21 mouse cellular contexts compared by ENCODE assay signal in genomic region chr10:24108236-24108635, GRCm38 (mm10). TPM values are rescaled to one million over a fixed set of nuclear protein-coding genes. Genes with fewer than 3 reads are reported as not detected.
A peak's percentile ranks its signal among the peaks of the same experiment; 100 is the strongest.
DNase-seq lines count a peak whose midpoint lies in the region; ATAC-seq and TF ChIP-seq lines count a peak whose summit lies in the region.
"Had no signal": no experiment of that assay in that cellular context is flagged by ENCODE, and none has a peak within 500 bp of the region (broad histone marks: within the 10 kb centered on the region; RNA-seq: fewer than 3 reads in every experiment).

No protein-coding gene starts in this region.

- peak overlapping the region; percentile 59 for H3K27ac ChIP-seq in intestine, embryonic 15.5 days
- peak overlapping the region; percentile 80 for H3K27ac ChIP-seq in intestine, postnatal 0 days (ENCODE audit: low read depth, low read length)
- H3K27ac ChIP-seq: embryonic facial prominence, embryonic 10.5 days; forebrain, embryonic 13.5 days; gastrocnemius, adult 2 months; heart, embryonic 13.5 days; hindbrain, embryonic 15.5 days had no signal

- TF ChIP-seq CTCF in intestine, postnatal 0 days (IDR thresholded peaks at IDR 0.05; ENCODE audit: low read depth) = no peak

- no peak overlapping the region for H3K4me2 ChIP-seq in intestine, embryonic 15.5 days (replicated peaks)
- peak overlapping the region; percentile 24; the same call in 1 of the 2 replicates for H3K4me2 ChIP-seq in intestine, postnatal 0 days (replicated peaks; ENCODE audit: low read depth)
- H3K4me2 ChIP-seq: forebrain, embryonic 13.5 days; heart, embryonic 13.5 days; hindbrain, embryonic 15.5 days had no signal

- 0 out of 2 replicates have a peak, but pooled peaks cover 3% of the 10 kb centered on the region for H3K4me1 ChIP-seq in intestine, embryonic 15.5 days (replicated peaks)
- H3K4me1 ChIP-seq in intestine, postnatal 0 days (replicated peaks; ENCODE audit: control insufficient read depth, insufficient read depth, low read length) = 0 out of 2 replicates have a peak, but pooled peaks cover 3% of the 10 kb centered on the region
- H3K4me1 ChIP-seq: forebrain, embryonic 13.5 days; heart, embryonic 13.5 days; hindbrain, embryonic 15.5 days had no signal

- H3K4me3 ChIP-seq in intestine, embryonic 15.5 days (replicated peaks) = no peak overlapping the region
- no peak overlapping the region for H3K4me3 ChIP-seq in intestine, postnatal 0 days (ENCODE audit: low read depth, low read length)
- H3K4me3 ChIP-seq: embryonic facial prominence, embryonic 10.5 days; forebrain, embryonic 13.5 days; gastrocnemius, adult 2 months; heart, embryonic 13.5 days; hindbrain, embryonic 15.5 days had no signal

- H3K9ac ChIP-seq in intestine, embryonic 15.5 days = no peak overlapping the region
- H3K9ac ChIP-seq in intestine, postnatal 0 days (ENCODE audit: low read depth, low read length) = no peak overlapping the region
- H3K9ac ChIP-seq: forebrain, embryonic 13.5 days; heart, embryonic 13.5 days; hindbrain, embryonic 15.5 days had no signal

- no peaks in the 10 kb centered on the region for H3K9me3 ChIP-seq in intestine, embryonic 15.5 days
- no peaks in the 10 kb centered on the region for H3K9me3 ChIP-seq in intestine, postnatal 0 days (ENCODE audit: control insufficient read depth)
- H3K9me3 ChIP-seq: embryonic facial prominence, embryonic 10.5 days; forebrain, embryonic 13.5 days; heart, embryonic 13.5 days; hindbrain, embryonic 15.5 days had no signal

- 55% methylated on average over 3 of the region's 3 CpGs for WGBS in intestine, embryonic 15.5 days
- 36% methylated on average over 3 of the region's 3 CpGs for WGBS in intestine, postnatal 0 days

- DNase-seq in kidney, adult 9 months = peak; percentile 60
- no peak for DNase-seq in kidney, postnatal 4 days
- no peak for DNase-seq in layer of hippocampus, postnatal 36 days
- no peak for DNase-seq in heart, adult 8-10 months (ENCODE audit: low spot score)
- DNase-seq: adrenal gland, adult 2 months; adrenal gland, postnatal 25 days; cerebellum, adult 18-20 months; gastrocnemius, adult 2 months; gastrocnemius, postnatal 25 days; heart, postnatal 36 days had no signal

- H3K36me3 ChIP-seq in intestine, embryonic 15.5 days = no peaks in the 10 kb centered on the region
- H3K36me3 ChIP-seq in intestine, postnatal 0 days (ENCODE audit: control insufficient read depth, insufficient read depth) = no peaks in the 10 kb centered on the region
- H3K36me3 ChIP-seq: embryonic facial prominence, embryonic 10.5 days; heart, embryonic 13.5 days; hindbrain, embryonic 15.5 days had no signal

- peak; percentile 92 for ATAC-seq in intestine, embryonic 15.5 days
- ATAC-seq in intestine, postnatal 0 days = peak; percentile 87
- ATAC-seq: forebrain, embryonic 13.5 days had no signal

- no peaks in the 10 kb centered on the region for H3K27me3 ChIP-seq in intestine, embryonic 15.5 days (replicated peaks)
- no peaks in the 10 kb centered on the region for H3K27me3 ChIP-seq in intestine, postnatal 0 days (replicated peaks; ENCODE audit: control insufficient read depth, insufficient read depth, low read length)
- H3K27me3 ChIP-seq: forebrain, embryonic 13.5 days; heart, embryonic 13.5 days; hindbrain, embryonic 15.5 days had no signal

RNA-seq across cellular contexts. Expression of gene Taar9, which starts 1.1 kb away (rescaled TPM):
- polyA plus RNA-seq in intestine, embryonic 15.5 days (2015; fragmentation: Nextera tagmentation; extraction: Ambion mirVana) = not detected in 2 replicates
- not detected in 2 replicates for polyA plus RNA-seq in intestine, postnatal 0 days (2015; fragmentation: Nextera tagmentation; extraction: Ambion mirVana)
- total RNA-seq in layer of hippocampus, postnatal 36 days (2021) = not detected
- not detected for total RNA-seq in heart, adult 8-10 months (2022)
- total RNA-seq: adrenal gland, adult 2 months; adrenal gland, postnatal 25 days; ES-E14; gastrocnemius, adult 2 months; gastrocnemius, postnatal 25 days; granulocyte monocyte progenitor cell, adult 5-6 weeks; heart, postnatal 36 days had no signal
- polyA plus RNA-seq: adrenal gland, adult 2 months; embryonic facial prominence, embryonic 10.5 days; embryonic facial prominence, embryonic 14.5 days; forebrain, embryonic 13.5 days; heart, embryonic 13.5 days; heart, postnatal 0 days; hindbrain, embryonic 11.5 days; hindbrain, embryonic 15.5 days had no signal

RNA-seq across cellular contexts. Expression of gene Taar8c, which starts 6.5 kb away (rescaled TPM):
- polyA plus RNA-seq in intestine, embryonic 15.5 days (2015; fragmentation: Nextera tagmentation; extraction: Ambion mirVana) = not detected in 2 replicates
- not detected in 2 replicates for polyA plus RNA-seq in intestine, postnatal 0 days (2015; fragmentation: Nextera tagmentation; extraction: Ambion mirVana)
- total RNA-seq in layer of hippocampus, postnatal 36 days (2021) = not detected
- total RNA-seq in heart, adult 8-10 months (2022) = not detected
- total RNA-seq: adrenal gland, adult 2 months; adrenal gland, postnatal 25 days; ES-E14; gastrocnemius, adult 2 months; gastrocnemius, postnatal 25 days; granulocyte monocyte progenitor cell, adult 5-6 weeks; heart, postnatal 36 days had no signal
- polyA plus RNA-seq: adrenal gland, adult 2 months; embryonic facial prominence, embryonic 10.5 days; embryonic facial prominence, embryonic 14.5 days; forebrain, embryonic 13.5 days; heart, embryonic 13.5 days; heart, postnatal 0 days; hindbrain, embryonic 11.5 days; hindbrain, embryonic 15.5 days had no signal

RNA-seq across cellular contexts. Expression of gene Taar8b, which starts 16.1 kb away (rescaled TPM):
- polyA plus RNA-seq in intestine, embryonic 15.5 days (2015; fragmentation: Nextera tagmentation; extraction: Ambion mirVana) = not detected in 2 replicates
- polyA plus RNA-seq in intestine, postnatal 0 days (2015; fragmentation: Nextera tagmentation; extraction: Ambion mirVana) = not detected in 2 replicates
- total RNA-seq in layer of hippocampus, postnatal 36 days (2021) = not detected
- not detected for total RNA-seq in heart, adult 8-10 months (2022)
- total RNA-seq: adrenal gland, adult 2 months; adrenal gland, postnatal 25 days; ES-E14; gastrocnemius, adult 2 months; gastrocnemius, postnatal 25 days; granulocyte monocyte progenitor cell, adult 5-6 weeks; heart, postnatal 36 days had no signal
- polyA plus RNA-seq: adrenal gland, adult 2 months; embryonic facial prominence, embryonic 10.5 days; embryonic facial prominence, embryonic 14.5 days; forebrain, embryonic 13.5 days; heart, embryonic 13.5 days; heart, postnatal 0 days; hindbrain, embryonic 11.5 days; hindbrain, embryonic 15.5 days had no signal

RNA-seq across cellular contexts. Expression of gene Taar8a, which starts 31.9 kb away (rescaled TPM):
- polyA plus RNA-seq in intestine, embryonic 15.5 days (2015; fragmentation: Nextera tagmentation; extraction: Ambion mirVana) = not detected in 2 replicates
- polyA plus RNA-seq in intestine, postnatal 0 days (2015; fragmentation: Nextera tagmentation; extraction: Ambion mirVana) = not detected in 2 replicates
- not detected for total RNA-seq in layer of hippocampus, postnatal 36 days (2021)
- not detected for total RNA-seq in heart, adult 8-10 months (2022)
- total RNA-seq: adrenal gland, adult 2 months; adrenal gland, postnatal 25 days; ES-E14; gastrocnemius, adult 2 months; gastrocnemius, postnatal 25 days; granulocyte monocyte progenitor cell, adult 5-6 weeks; heart, postnatal 36 days had no signal
- polyA plus RNA-seq: adrenal gland, adult 2 months; embryonic facial prominence, embryonic 10.5 days; embryonic facial prominence, embryonic 14.5 days; forebrain, embryonic 13.5 days; heart, embryonic 13.5 days; heart, postnatal 0 days; hindbrain, embryonic 11.5 days; hindbrain, embryonic 15.5 days had no signal

RNA-seq across cellular contexts. Expression of gene Stx7, which starts 40.9 kb away (rescaled TPM):
- 123 and 127 TPM in 2 replicates for polyA plus RNA-seq in intestine, embryonic 15.5 days (2015; fragmentation: Nextera tagmentation; extraction: Ambion mirVana)
- 171 and 189 TPM in 2 replicates for polyA plus RNA-seq in intestine, postnatal 0 days (2015; fragmentation: Nextera tagmentation; extraction: Ambion mirVana)
- total RNA-seq in layer of hippocampus, postnatal 36 days (2021) = 100 to 1,000 TPM; 122 to 128 TPM
- total RNA-seq in heart, adult 8-10 months (2022) = 10 to 100 TPM; 41.3 to 54.2 (median 48.0) TPM
